Mouse (Mus musculus): ENCODE data around the gene Mark4. TPM values are rescaled to one million over a fixed set of nuclear protein-coding genes. Genes with fewer than 3 reads are reported as not detected.

Mark4 gene
- polyA plus RNA-seq (2015; fragmentation: Nextera tagmentation; extraction: Ambion mirVana), result 5.2 TPM in 2 replicates

GRCm38 (mm10) chr7:19458591-19459111 is at the start of gene Mark4:
Gene Mark4 (minus strand): TSS chr7:19458821.
- Histone ChIP-seq H3K4me2 (ENCODE audit: low read depth, low read length) (peak within 1 kb of the TSS; percentile 89), H3K4me3 (ENCODE audit: low read length) (peak within 1 kb of the TSS; percentile 93), H3K27me3 (ENCODE audit: control insufficient read depth, insufficient read depth, low read depth, low read length) (no peaks in the 10 kb centered on the region), H3K27ac (ENCODE audit: low read length) (peak within 1 kb of the TSS; percentile 70), H3K4me1 (replicated peaks; ENCODE audit: control insufficient read depth, insufficient read depth, low read length) (peaks cover 18% of the 10 kb centered on the region), H3K9me3 (ENCODE audit: control insufficient read depth, low read length) (no peaks in the 10 kb centered on the region), H3K36me3 (ENCODE audit: control insufficient read depth, insufficient read depth, low read length) (no peaks in the 10 kb centered on the region), H3K9ac (ENCODE audit: low read length) (peak within 1 kb of the TSS; percentile 90)
- peak; percentile 91 for ATAC-seq (ENCODE audit: low read depth)
- WGBS, result 1% methylated on average over 23 of the region's 42 CpGs

- peaks cover 10% of the 10 kb centered on the region for H3K4me1 ChIP-seq (replicated peaks; ENCODE audit: control insufficient read depth, insufficient read depth, low read length)
- no peaks in the 10 kb centered on the region for H3K27me3 ChIP-seq (ENCODE audit: control insufficient read depth, insufficient read depth, low read depth, low read length)
- H3K9ac ChIP-seq (ENCODE audit: low read length), result peak overlapping the region; percentile 76
- H3K4me2 ChIP-seq (ENCODE audit: low read depth, low read length), result peak overlapping the region; percentile 95
- WGBS, result 4% methylated on average over 18 of the region's 18 CpGs
- peak overlapping the region; percentile 80; the same call in 1 of the 2 replicates for H3K27ac ChIP-seq (ENCODE audit: low read length)
- no peaks in the 10 kb centered on the region for H3K36me3 ChIP-seq (ENCODE audit: control insufficient read depth, insufficient read depth, low read length)
- ATAC-seq (ENCODE audit: low read depth), result no peak
- H3K9me3 ChIP-seq (ENCODE audit: control insufficient read depth, low read length), result no peaks in the 10 kb centered on the region
- peak overlapping the region; percentile 67 for H3K4me3 ChIP-seq (ENCODE audit: low read length)
Observed at GRCm38 (mm10) chr7:19507612-19507981, 49.0 kb upstream of the Mark4 start.

GRCm38 (mm10) chr7:19506969-19507611 is 48.5 kb upstream of the Mark4 start:
- H3K9me3 ChIP-seq (ENCODE audit: control insufficient read depth, low read length), result no peaks in the 10 kb centered on the region
- 1% methylated on average over 64 of the region's 71 CpGs for WGBS
- H3K4me2 ChIP-seq (ENCODE audit: low read depth, low read length), result peak overlapping the region; percentile 95
- peak overlapping the region; percentile 67 for H3K4me3 ChIP-seq (ENCODE audit: low read length)
- H3K4me1 ChIP-seq (replicated peaks; ENCODE audit: control insufficient read depth, insufficient read depth, low read length), result peaks cover 10% of the 10 kb centered on the region
- no peaks in the 10 kb centered on the region for H3K36me3 ChIP-seq (ENCODE audit: control insufficient read depth, insufficient read depth, low read length)
- no peak for ATAC-seq (ENCODE audit: low read depth)
- no peak overlapping the region for H3K27ac ChIP-seq (ENCODE audit: low read length)
- H3K9ac ChIP-seq (ENCODE audit: low read length), result peak overlapping the region; percentile 76
- H3K27me3 ChIP-seq (ENCODE audit: control insufficient read depth, insufficient read depth, low read depth, low read length), result no peaks in the 10 kb centered on the region

- Histone ChIP-seq H3K9me3 (ENCODE audit: control insufficient read depth, low read length) (no peaks in the 10 kb centered on the region), H3K9ac (ENCODE audit: low read length) (no peak overlapping the region), H3K4me2 (ENCODE audit: low read depth, low read length) (no peak overlapping the region), H3K4me1 (replicated peaks; ENCODE audit: control insufficient read depth, insufficient read depth, low read length) (peaks cover 10% of the 10 kb centered on the region), H3K27ac (ENCODE audit: low read length) (no peak overlapping the region), H3K36me3 (ENCODE audit: control insufficient read depth, insufficient read depth, low read length) (no peaks in the 10 kb centered on the region), H3K27me3 (ENCODE audit: control insufficient read depth, insufficient read depth, low read depth, low read length) (no peaks in the 10 kb centered on the region), H3K4me3 (ENCODE audit: low read length) (no peak overlapping the region)
- ATAC-seq (ENCODE audit: low read depth), result no peak
- 32% methylated on average over 6 of the region's 6 CpGs for WGBS
Observed at GRCm38 (mm10) chr7:19506326-19506725, 47.7 kb upstream of the Mark4 start.

GRCm38 (mm10) chr7:19503481-19504068 is 45.0 kb upstream of the Mark4 start:
- no peaks in the 10 kb centered on the region for H3K9me3 ChIP-seq (ENCODE audit: control insufficient read depth, low read length)
- H3K27ac ChIP-seq (ENCODE audit: low read length), result no peak overlapping the region
- no peak overlapping the region for H3K9ac ChIP-seq (ENCODE audit: low read length)
- no peak overlapping the region for H3K4me3 ChIP-seq (ENCODE audit: low read length)
- H3K36me3 ChIP-seq (ENCODE audit: control insufficient read depth, insufficient read depth, low read length), result no peaks in the 10 kb centered on the region
- H3K27me3 ChIP-seq (ENCODE audit: control insufficient read depth, insufficient read depth, low read depth, low read length), result no peaks in the 10 kb centered on the region
- no peak overlapping the region for H3K4me2 ChIP-seq (ENCODE audit: low read depth, low read length)
- H3K4me1 ChIP-seq (replicated peaks; ENCODE audit: control insufficient read depth, insufficient read depth, low read length), result peaks cover 10% of the 10 kb centered on the region
- ATAC-seq (ENCODE audit: low read depth), result no peak
- WGBS, result 29% methylated on average over 5 of the region's 5 CpGs

GRCm38 (mm10) chr7:19501658-19502057 is 43.0 kb upstream of the Mark4 start:
- H3K4me1 ChIP-seq (replicated peaks; ENCODE audit: control insufficient read depth, insufficient read depth, low read length), result no peaks in the 10 kb centered on the region
- WGBS, result 82% methylated on average over 4 of the region's 4 CpGs
- no peak overlapping the region for H3K4me2 ChIP-seq (ENCODE audit: low read depth, low read length)
- no peak overlapping the region for H3K27ac ChIP-seq (ENCODE audit: low read length)
- no peaks in the 10 kb centered on the region for H3K9me3 ChIP-seq (ENCODE audit: control insufficient read depth, low read length)
- H3K9ac ChIP-seq (ENCODE audit: low read length), result no peak overlapping the region
- H3K36me3 ChIP-seq (ENCODE audit: control insufficient read depth, insufficient read depth, low read length), result no peaks in the 10 kb centered on the region
- H3K4me3 ChIP-seq (ENCODE audit: low read length), result no peak overlapping the region
- no peak for ATAC-seq (ENCODE audit: low read depth)
- H3K27me3 ChIP-seq (ENCODE audit: control insufficient read depth, insufficient read depth, low read depth, low read length), result no peaks in the 10 kb centered on the region

GRCm38 (mm10) chr7:19500420-19501363 is 42.1 kb upstream of the Mark4 start:
- WGBS, result 63% methylated on average over 12 of the region's 12 CpGs
- Histone ChIP-seq H3K9ac (ENCODE audit: low read length) (no peak overlapping the region), H3K9me3 (ENCODE audit: control insufficient read depth, low read length) (no peaks in the 10 kb centered on the region), H3K27ac (ENCODE audit: low read length) (no peak overlapping the region), H3K4me2 (ENCODE audit: low read depth, low read length) (no peak overlapping the region), H3K36me3 (ENCODE audit: control insufficient read depth, insufficient read depth, low read length) (no peaks in the 10 kb centered on the region), H3K4me3 (ENCODE audit: low read length) (no peak overlapping the region), H3K27me3 (ENCODE audit: control insufficient read depth, insufficient read depth, low read depth, low read length) (no peaks in the 10 kb centered on the region), H3K4me1 (replicated peaks; ENCODE audit: control insufficient read depth, insufficient read depth, low read length) (peaks cover 5% of the 10 kb centered on the region)
- ATAC-seq (ENCODE audit: low read depth), result no peak

GRCm38 (mm10) chr7:19498326-19498725 is 39.7 kb upstream of the Mark4 start:
- peaks cover 14% of the 10 kb centered on the region for H3K4me1 ChIP-seq (replicated peaks; ENCODE audit: control insufficient read depth, insufficient read depth, low read length)
- no peak for ATAC-seq (ENCODE audit: low read depth)
- H3K9ac ChIP-seq (ENCODE audit: low read length), result no peak overlapping the region

GRCm38 (mm10) chr7:19496214-19496555 is 37.6 kb upstream of the Mark4 start:
- Histone ChIP-seq H3K27me3 (ENCODE audit: control insufficient read depth, insufficient read depth, low read depth, low read length) (peaks cover 2% of the 10 kb centered on the region; the same call in 1 of the 2 replicates), H3K4me3 (ENCODE audit: low read length) (no peak overlapping the region), H3K36me3 (ENCODE audit: control insufficient read depth, insufficient read depth, low read length) (no peaks in the 10 kb centered on the region), H3K9ac (ENCODE audit: low read length) (no peak overlapping the region), H3K4me2 (ENCODE audit: low read depth, low read length) (no peak overlapping the region), H3K9me3 (ENCODE audit: control insufficient read depth, low read length) (no peaks in the 10 kb centered on the region), H3K4me1 (replicated peaks; ENCODE audit: control insufficient read depth, insufficient read depth, low read length) (peaks cover 20% of the 10 kb centered on the region), H3K27ac (ENCODE audit: low read length) (no peak overlapping the region)
- 58% methylated on average over 5 of the region's 5 CpGs for WGBS
- no peak for ATAC-seq (ENCODE audit: low read depth)

More at GRCm38 (mm10) chr7:19498326-19498725, 39.7 kb upstream of the Mark4 start:
- no peaks in the 10 kb centered on the region for H3K27me3 ChIP-seq (ENCODE audit: control insufficient read depth, insufficient read depth, low read depth, low read length)
- no peaks in the 10 kb centered on the region for H3K36me3 ChIP-seq (ENCODE audit: control insufficient read depth, insufficient read depth, low read length)
- no peak overlapping the region for H3K4me2 ChIP-seq (ENCODE audit: low read depth, low read length)
- H3K27ac ChIP-seq (ENCODE audit: low read length), result no peak overlapping the region
- H3K9me3 ChIP-seq (ENCODE audit: control insufficient read depth, low read length), result no peaks in the 10 kb centered on the region
- WGBS, result 37% methylated on average over 4 of the region's 4 CpGs
- no peak overlapping the region for H3K4me3 ChIP-seq (ENCODE audit: low read length)

All from lung, embryonic 16.5 days (tissue).